Mouse (Mus musculus) forebrain, embryonic 15.5 days (tissue): ENCODE measurements around the gene Edf1. TPM values are rescaled to one million over a fixed set of nuclear protein-coding genes. Genes with fewer than 3 reads are reported as not detected.

Source experiments
- ATAC-seq: fragments of 200-750 bp; cut with Nextera tagmentation; replicated peaks from 2 replicates; pipeline ENCODE4 v1.8.0; 2017; ENCODE audit warnings: mild to moderate bottlenecking, moderate TSS enrichment, moderate library complexity
- H3K27ac ChIP-seq: fragments of 300-500 bp; sonication (generic); replicated peaks from 2 replicates; pipeline ENCODE4 v1.5.1; 2015; ENCODE audit warnings: mild to moderate bottlenecking, inconsistent platforms
- H3K27me3 ChIP-seq: fragments of 300-500 bp; sonication (generic); 2 replicates; pipeline ENCODE4 v1.6.1; 2015; ENCODE audit warnings: inconsistent platforms
- H3K36me3 ChIP-seq: fragments of 300-500 bp; sonication (generic); 2 replicates; pipeline ENCODE4 v1.6.1; 2015; ENCODE audit warnings: mild to moderate bottlenecking, inconsistent platforms
- H3K4me1 ChIP-seq: fragments of 300-500 bp; sonication (generic); 2 replicates; pipeline ENCODE4 v1.6.1; 2015; ENCODE audit warnings: inconsistent platforms
- H3K4me2 ChIP-seq: fragments of 300-500 bp; sonication (generic); replicated peaks from 2 replicates; pipeline ENCODE4 v1.6.1; 2015; ENCODE audit warnings: mild to moderate bottlenecking, inconsistent platforms
- H3K4me3 ChIP-seq: fragments of 300-500 bp; sonication (generic); 2 replicates; pipeline ENCODE4 v1.5.1; 2015; ENCODE audit warnings: mild to moderate bottlenecking, inconsistent platforms
- H3K9ac ChIP-seq: fragments of 300-500 bp; sonication (generic); replicated peaks from 2 replicates; pipeline ENCODE4 v1.6.1; 2015; ENCODE audit warnings: mild to moderate bottlenecking, inconsistent platforms
- H3K9me3 ChIP-seq: fragments of 300-500 bp; sonication (generic); 2 replicates; pipeline ENCODE4 v1.6.1; 2016; ENCODE audit warnings: inconsistent platforms
- WGBS: fragments of 180-500 bp; shearing (Covaris S2); methylation state at CpG from one replicate; pipeline ENCODE4 v1.1.7; 2015; ENCODE audit warnings: mixed read lengths; 5-methylcytosine and 5-hydroxymethylcytosine counted together
- polyA plus RNA-seq: library from polyadenylated mRNA; unstranded; fragments of >200 nt; fragmentation: Nextera tagmentation; extraction: Ambion mirVana; gene quantifications from 2 replicates; pipeline ENCODE4 v1.2.1, GENCODE M21; 2015

Edf1 gene
- polyA plus RNA-seq, 1 experiment from 2014 or later = 368 TPM

DNA sequence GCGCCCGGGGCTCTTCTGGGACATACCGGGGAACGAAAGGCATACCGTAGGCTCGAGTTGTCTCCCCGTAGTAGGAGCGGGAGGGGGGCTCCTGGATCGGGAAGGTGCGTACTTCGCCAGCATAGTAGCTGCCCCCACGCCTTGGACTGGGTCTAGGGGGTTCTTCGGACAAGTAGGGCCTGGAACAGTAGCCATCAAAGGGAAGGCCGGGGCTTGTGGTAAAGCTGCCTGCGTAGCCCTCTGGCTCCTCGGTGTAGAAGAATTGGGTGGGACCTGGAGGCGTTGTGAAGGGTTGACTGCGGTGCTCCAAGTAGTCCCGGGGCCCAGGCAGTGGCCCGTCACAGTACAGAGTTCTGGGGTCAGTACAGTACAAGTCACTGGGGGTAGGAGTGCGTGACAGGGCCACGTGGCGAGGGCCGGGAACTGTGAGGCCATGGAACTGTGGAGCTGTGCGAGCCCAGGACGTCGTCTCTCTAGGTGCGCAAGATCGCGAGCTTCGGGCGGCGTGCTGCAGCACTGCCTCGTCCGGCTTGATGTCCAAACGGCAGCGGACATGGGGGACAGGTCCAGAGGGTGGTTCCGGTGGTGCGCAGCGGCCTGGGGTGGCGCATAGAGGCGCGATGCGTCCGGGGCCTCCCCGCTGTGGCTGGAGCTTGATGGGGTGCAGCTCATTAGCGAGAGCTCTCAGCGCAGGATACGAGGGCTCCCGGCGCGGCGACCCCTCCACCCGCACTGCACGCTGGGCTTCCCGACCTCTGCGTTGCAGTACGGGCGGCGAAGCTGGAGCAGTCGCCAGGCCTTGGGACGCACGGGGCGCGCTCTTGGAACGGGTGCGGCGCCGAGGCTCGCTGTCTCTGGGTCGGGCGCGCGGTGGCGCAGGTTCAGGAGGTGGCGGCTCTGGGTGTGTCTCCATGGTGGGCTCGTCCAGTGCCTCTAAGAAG is 21.4 kb downstream of the Edf1 start:
- H3K4me2 ChIP-seq = peak overlapping the region; percentile 8; the same call in 1 of the 2 replicates
- H3K9ac ChIP-seq = no peak overlapping the region
- H3K4me3 ChIP-seq = peak overlapping the region; percentile 22
- peaks cover 67% of the 10 kb centered on the region for H3K4me1 ChIP-seq
- H3K27me3 ChIP-seq = peaks cover 57% of the 10 kb centered on the region
- no peak for ATAC-seq
- 7% methylated on average over 77 of the region's 77 CpGs for WGBS
- no peaks in the 10 kb centered on the region for H3K9me3 ChIP-seq
- no peak overlapping the region for H3K27ac ChIP-seq
- peaks cover 6% of the 10 kb centered on the region for H3K36me3 ChIP-seq

DNA sequence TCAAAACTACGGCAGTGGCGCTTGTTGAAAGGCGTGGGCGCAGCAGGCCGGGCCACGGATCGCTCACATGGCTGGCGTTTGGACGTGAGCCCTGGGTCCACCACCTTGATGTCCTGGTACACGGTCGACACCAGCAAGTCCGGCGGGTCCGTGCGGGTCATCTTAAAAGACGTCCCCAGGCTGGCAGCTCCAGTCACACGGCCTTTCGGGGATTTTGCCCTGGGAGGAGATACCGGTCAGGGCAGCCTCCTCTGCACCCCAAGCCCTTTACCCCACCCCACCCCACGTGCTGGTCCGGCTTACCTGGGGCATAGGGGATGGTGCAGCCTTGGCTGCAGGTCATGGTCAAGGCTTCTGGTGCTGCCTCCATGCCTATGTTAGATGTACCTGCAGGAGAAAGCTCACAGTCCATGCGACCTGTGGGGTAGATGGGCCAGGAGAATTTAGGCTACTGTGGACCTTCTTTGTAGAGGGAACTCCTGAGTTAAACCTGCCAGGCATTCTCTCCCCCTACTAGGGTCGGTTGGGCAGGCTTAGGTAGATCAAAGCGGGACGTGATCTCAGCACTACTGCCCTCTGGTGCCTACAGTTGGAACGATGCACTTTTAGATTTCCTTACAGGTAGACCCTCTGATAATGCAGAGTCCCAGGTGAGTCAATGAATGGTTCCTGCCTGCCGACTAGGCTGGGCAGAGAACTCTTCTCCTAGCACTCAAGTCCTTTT is 22.3 kb downstream of the Edf1 start:
- Histone ChIP-seq H3K9me3 (no peaks in the 10 kb centered on the region), H3K36me3 (peaks cover 13% of the 10 kb centered on the region), H3K4me1 (peaks cover 65% of the 10 kb centered on the region), H3K27me3 (peaks cover 57% of the 10 kb centered on the region), H3K4me3 (peak overlapping the region; percentile 22), H3K4me2 (peak overlapping the region; percentile 8; the same call in 1 of the 2 replicates), H3K27ac (no peak overlapping the region), H3K9ac (no peak overlapping the region)
- ATAC-seq = no peak
- WGBS = 8% methylated on average over 27 of the region's 27 CpGs

GRCm38 (mm10) chr2:25580621-25581101 is 23.0 kb downstream of the Edf1 start:
- H3K27me3 ChIP-seq = peaks cover 55% of the 10 kb centered on the region
- 45% methylated on average over 6 of the region's 6 CpGs for WGBS
- peak overlapping the region; percentile 55 for H3K4me3 ChIP-seq
- peaks cover 21% of the 10 kb centered on the region for H3K36me3 ChIP-seq
- H3K4me2 ChIP-seq = peak overlapping the region; percentile 79
- H3K9ac ChIP-seq = peak overlapping the region; percentile 61; the same call in 1 of the 2 replicates
- no peak overlapping the region for H3K27ac ChIP-seq
- peaks cover 60% of the 10 kb centered on the region for H3K4me1 ChIP-seq
- no peaks in the 10 kb centered on the region for H3K9me3 ChIP-seq
- ATAC-seq = peak; percentile 1; the same call in 1 of the 2 replicates

DNA sequence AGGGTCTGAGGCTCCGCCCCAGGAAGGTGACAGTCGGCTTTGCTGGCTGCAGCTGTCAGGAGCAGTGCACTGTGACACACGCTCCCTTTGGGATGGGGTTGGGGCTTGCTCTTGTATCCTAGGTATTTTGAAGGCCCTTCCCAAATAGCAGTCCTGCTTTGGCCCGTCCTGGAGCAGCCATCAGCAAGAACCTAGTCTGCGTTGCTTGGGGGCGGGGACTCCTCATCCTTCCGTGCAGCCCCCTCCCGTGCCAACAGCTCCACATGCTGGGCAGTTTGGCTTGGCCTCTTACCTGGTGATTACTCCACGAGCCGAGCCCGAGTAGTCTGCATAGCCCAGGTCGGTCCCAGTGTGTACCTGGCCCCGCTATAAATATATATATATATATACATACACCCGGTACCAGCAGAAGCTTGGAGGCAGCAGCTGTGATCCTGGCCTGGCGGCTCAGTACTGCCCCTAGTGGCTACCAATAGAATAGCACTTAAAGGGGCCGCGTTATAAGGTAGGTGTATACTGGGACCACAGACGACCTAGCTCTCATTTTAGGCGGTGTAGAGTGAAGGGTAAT is 23.7 kb downstream of the Edf1 start, which contains the start of gene Ajm1:
Gene Ajm1, minus strand, starts transcription at position 464 of the 571 bp plus-strand sequence.
- peaks cover 48% of the 10 kb centered on the region for H3K27me3 ChIP-seq
- peak within 1 kb of the TSS; percentile 6; the same call in 1 of the 2 replicates for H3K27ac ChIP-seq
- peak within 1 kb of the TSS; percentile 79 for H3K4me2 ChIP-seq
- 6% methylated on average over 19 of the region's 19 CpGs for WGBS
- peak within 1 kb of the TSS; percentile 61 for H3K9ac ChIP-seq
- peaks cover 21% of the 10 kb centered on the region for H3K36me3 ChIP-seq
- H3K4me1 ChIP-seq = peaks cover 55% of the 10 kb centered on the region
- no peaks in the 10 kb centered on the region for H3K9me3 ChIP-seq
- H3K4me3 ChIP-seq = peak within 1 kb of the TSS; percentile 55
- peak; percentile 78 for ATAC-seq

DNA sequence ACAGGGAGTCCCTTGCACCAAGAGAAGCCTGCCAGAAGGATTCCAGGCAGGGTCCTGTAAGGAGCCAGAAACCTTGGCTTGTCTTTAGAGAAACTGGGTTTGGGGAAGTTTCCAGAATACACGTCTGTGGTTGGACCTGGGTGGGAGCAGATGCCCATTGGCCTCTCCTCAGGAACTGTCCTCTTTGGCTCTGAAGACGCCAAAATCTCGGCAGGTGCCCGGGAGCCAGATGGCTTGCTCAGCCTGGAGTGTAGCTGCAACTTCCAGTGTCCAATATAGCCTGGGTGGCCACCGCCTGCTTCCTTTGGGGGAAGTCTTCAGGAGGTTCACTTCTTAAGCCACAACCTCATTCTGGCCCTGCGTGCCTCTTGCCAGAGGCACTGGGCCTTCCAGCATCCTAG is 24.3 kb downstream of the Edf1 start:
- peaks cover 27% of the 10 kb centered on the region for H3K36me3 ChIP-seq
- H3K27me3 ChIP-seq = peaks cover 43% of the 10 kb centered on the region
- peak; percentile 5; the same call in 1 of the 2 replicates for ATAC-seq
- 0 out of 2 replicates have a peak overlapping the region, but pooled peaks have one; percentile 61 for H3K9ac ChIP-seq
- H3K4me2 ChIP-seq = peak overlapping the region; percentile 79; the same call in 1 of the 2 replicates
- H3K4me3 ChIP-seq = peak overlapping the region; percentile 55; the same call in 1 of the 2 replicates
- 28% methylated on average over 6 of the region's 6 CpGs for WGBS
- H3K27ac ChIP-seq = no peak overlapping the region; the same call in 1 of the 2 replicates
- no peaks in the 10 kb centered on the region for H3K9me3 ChIP-seq
- H3K4me1 ChIP-seq = peaks cover 55% of the 10 kb centered on the region

GRCm38 (mm10) chr2:25582466-25583119 is 24.9 kb downstream of the Edf1 start:
- 48% methylated on average over 12 of the region's 12 CpGs for WGBS
- peak overlapping the region; percentile 6; the same call in 1 of the 2 replicates for H3K27ac ChIP-seq
- no peak overlapping the region; the same call in 1 of the 2 replicates for H3K9ac ChIP-seq
- ATAC-seq = no peak
- H3K9me3 ChIP-seq = no peaks in the 10 kb centered on the region
- H3K4me2 ChIP-seq = no peak overlapping the region
- peaks cover 30% of the 10 kb centered on the region for H3K36me3 ChIP-seq
- peaks cover 36% of the 10 kb centered on the region for H3K27me3 ChIP-seq
- H3K4me3 ChIP-seq = no peak overlapping the region
- peaks cover 48% of the 10 kb centered on the region for H3K4me1 ChIP-seq

DNA sequence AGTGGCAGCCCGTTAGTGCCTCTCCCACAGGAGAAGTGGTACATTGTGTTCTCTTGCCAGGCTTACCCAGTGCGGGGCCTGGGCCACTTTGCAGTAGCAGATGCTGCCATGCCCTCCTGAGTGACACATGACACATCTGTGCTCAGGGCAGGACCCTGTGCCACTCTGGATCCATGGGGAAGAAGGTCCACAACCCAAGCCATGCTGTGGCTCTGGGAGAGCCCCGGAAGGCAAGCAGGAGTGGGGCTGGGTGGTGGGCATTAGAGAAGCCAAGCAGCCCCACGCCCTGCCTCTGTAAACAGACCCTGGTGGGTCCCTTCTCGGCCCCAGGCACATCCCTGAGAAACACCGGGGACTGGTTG is 25.5 kb downstream of the Edf1 start:
- Histone ChIP-seq H3K4me2 (no peak overlapping the region), H3K4me3 (no peak overlapping the region), H3K27ac (no peak overlapping the region), H3K9me3 (no peaks in the 10 kb centered on the region), H3K27me3 (peaks cover 31% of the 10 kb centered on the region), H3K9ac (no peak overlapping the region), H3K36me3 (peaks cover 30% of the 10 kb centered on the region), H3K4me1 (peaks cover 43% of the 10 kb centered on the region)
- 82% methylated on average over 6 of the region's 6 CpGs for WGBS
- no peak; the same call in 1 of the 2 replicates for ATAC-seq

DNA sequence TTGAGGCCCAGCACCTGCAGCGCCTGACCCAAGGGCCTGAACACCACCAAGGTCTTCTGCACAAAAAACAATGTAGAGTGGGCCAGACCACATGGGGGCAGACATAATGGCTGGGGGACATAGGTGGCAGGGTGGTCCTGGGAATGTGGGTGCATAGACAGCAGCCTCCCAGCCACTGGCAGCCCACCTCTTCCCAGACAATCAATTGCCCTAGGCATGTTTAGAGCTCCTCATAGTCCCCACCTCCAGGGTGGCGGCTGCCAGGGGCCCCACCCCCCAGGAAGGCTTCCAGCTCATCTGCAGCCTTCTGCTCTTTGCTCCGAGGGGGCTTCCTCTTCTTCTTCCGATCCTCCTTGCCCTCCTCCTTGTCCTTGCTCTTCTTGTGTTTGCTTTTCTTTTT is 25.9 kb downstream of the Edf1 start:
- no peak overlapping the region for H3K9ac ChIP-seq
- H3K27me3 ChIP-seq = peaks cover 26% of the 10 kb centered on the region
- H3K9me3 ChIP-seq = no peaks in the 10 kb centered on the region
- peaks cover 38% of the 10 kb centered on the region for H3K4me1 ChIP-seq
- no peak overlapping the region for H3K27ac ChIP-seq
- no peak for ATAC-seq
- peaks cover 34% of the 10 kb centered on the region for H3K36me3 ChIP-seq
- 71% methylated on average over 4 of the region's 4 CpGs for WGBS
- no peak overlapping the region for H3K4me3 ChIP-seq
- H3K4me2 ChIP-seq = no peak overlapping the region

DNA sequence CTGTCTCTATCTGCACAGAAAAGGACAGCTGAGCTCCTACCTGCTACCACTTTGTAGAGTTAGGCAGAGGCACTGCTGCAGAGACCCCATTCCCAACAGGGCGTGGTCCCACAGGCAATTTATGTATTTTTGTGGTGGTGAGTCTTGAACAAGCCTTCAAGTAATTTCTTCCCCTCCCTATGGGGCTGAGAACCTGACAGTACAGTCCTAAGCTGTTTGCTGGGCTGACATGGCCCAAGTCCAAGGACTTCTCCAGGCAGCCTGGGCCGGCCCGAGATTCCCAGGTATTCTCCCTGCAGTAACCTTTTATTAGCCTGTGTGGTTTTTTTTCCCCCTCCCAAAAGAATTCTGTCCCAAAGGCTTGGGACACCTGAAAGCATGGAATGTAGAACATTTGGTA is 26.5 kb downstream of the Edf1 start:
- no peak overlapping the region for H3K27ac ChIP-seq
- peaks cover 35% of the 10 kb centered on the region for H3K36me3 ChIP-seq
- 94% methylated on average over 3 of the region's 3 CpGs for WGBS
- no peak for ATAC-seq
- no peaks in the 10 kb centered on the region for H3K9me3 ChIP-seq
- no peak overlapping the region for H3K4me2 ChIP-seq
- H3K9ac ChIP-seq = no peak overlapping the region
- H3K4me3 ChIP-seq = no peak overlapping the region
- H3K4me1 ChIP-seq = peaks cover 33% of the 10 kb centered on the region
- peaks cover 21% of the 10 kb centered on the region for H3K27me3 ChIP-seq

DNA sequence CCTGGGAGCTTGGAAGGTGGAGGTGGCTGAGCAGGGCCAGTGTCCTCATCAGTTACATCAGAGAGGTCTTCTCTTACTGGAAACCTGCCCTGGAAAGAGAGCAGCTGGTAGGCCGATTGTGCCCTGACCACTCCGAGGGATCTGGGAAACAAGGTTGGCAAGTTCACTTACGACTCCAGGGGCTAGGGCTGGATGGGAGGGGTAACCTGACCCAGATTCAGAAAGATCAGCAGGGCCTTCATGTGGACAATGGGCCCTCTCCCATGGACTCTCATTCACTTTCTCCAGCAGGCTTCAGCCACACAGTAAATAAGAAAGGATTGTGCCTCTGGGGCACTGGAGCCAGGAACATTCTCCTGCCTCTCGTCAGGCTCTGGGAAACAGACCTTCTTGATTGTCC is 27.2 kb downstream of the Edf1 start:
- Histone ChIP-seq H3K9me3 (no peaks in the 10 kb centered on the region), H3K36me3 (peaks cover 36% of the 10 kb centered on the region), H3K4me2 (no peak overlapping the region), H3K9ac (no peak overlapping the region), H3K27ac (no peak overlapping the region), H3K4me1 (peaks cover 27% of the 10 kb centered on the region), H3K27me3 (peaks cover 14% of the 10 kb centered on the region), H3K4me3 (no peak overlapping the region)
- WGBS = 88% methylated on average over 4 of the region's 4 CpGs
- ATAC-seq = no peak

DNA sequence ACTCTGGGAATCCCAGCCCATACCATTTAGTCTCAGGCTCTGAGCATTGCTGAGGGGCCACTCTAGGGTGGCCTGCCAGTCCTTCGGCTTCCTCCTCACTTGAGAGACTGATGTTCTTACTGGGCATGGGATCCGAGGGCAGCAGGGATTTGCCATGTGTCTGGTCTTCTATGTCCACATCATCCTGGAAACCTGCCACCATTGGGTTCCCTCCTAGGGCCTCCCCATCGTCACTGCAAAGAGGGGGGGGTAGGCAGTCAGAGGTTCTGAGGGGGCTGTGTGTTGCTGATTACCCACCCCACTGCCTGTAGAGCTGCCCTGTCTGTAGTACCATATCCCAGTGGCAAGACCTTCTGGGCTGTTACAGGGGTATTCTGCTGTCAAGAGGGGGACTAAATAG is 28.0 kb downstream of the Edf1 start:
- Histone ChIP-seq H3K4me1 (peaks cover 20% of the 10 kb centered on the region), H3K9me3 (no peaks in the 10 kb centered on the region), H3K9ac (no peak overlapping the region), H3K4me2 (no peak overlapping the region), H3K27ac (no peak overlapping the region), H3K27me3 (peaks cover 6% of the 10 kb centered on the region), H3K36me3 (peaks cover 44% of the 10 kb centered on the region), H3K4me3 (no peak overlapping the region)
- WGBS = 89% methylated on average over 3 of the region's 3 CpGs
- no peak for ATAC-seq
